Mouse (Mus musculus) limb, embryonic 11.5 days (tissue): ENCODE data around the gene Pdzrn3. TPM values are rescaled to one million over a fixed set of nuclear protein-coding genes. Genes with fewer than 3 reads are reported as not detected.

Experiments used
- ATAC-seq: fragments of 200-750 bp; cut with Nextera tagmentation; 2 replicates; pipeline ENCODE4 v1.8.0; 2017; ENCODE audit warnings: low read depth; ENCODE audit not compliant: insufficient number of reproducible peaks, low FRiP score, low TSS enrichment
- DNase-seq: peaks from one replicate; pipeline ENCODE4 v3.0.0-alpha.2; 2015; ENCODE audit warnings: low spot score
- H3K27ac ChIP-seq: fragments of 300-500 bp; sonication (generic); replicated peaks from 2 replicates; pipeline ENCODE4 v1.5.1; 2014; ENCODE audit warnings: low read depth, mild to moderate bottlenecking, low read length
- H3K27me3 ChIP-seq: fragments of 300-500 bp; sonication (generic); 2 replicates; pipeline ENCODE4 v1.6.1; 2014; ENCODE audit warnings: mild to moderate bottlenecking, low read length, mixed read lengths; ENCODE audit not compliant: control insufficient read depth, insufficient read depth
- H3K36me3 ChIP-seq: fragments of 300-500 bp; sonication (generic); 2 replicates; pipeline ENCODE4 v1.6.1; 2014; ENCODE audit warnings: mild to moderate bottlenecking, low read length, moderate library complexity, mixed read lengths; ENCODE audit not compliant: control insufficient read depth, insufficient read depth
- H3K4me1 ChIP-seq: fragments of 300-500 bp; sonication (generic); 2 replicates; pipeline ENCODE4 v1.6.1; 2014; ENCODE audit warnings: low read length, mixed read lengths; ENCODE audit not compliant: control insufficient read depth, insufficient read depth
- H3K4me2 ChIP-seq: fragments of 300-500 bp; sonication (generic); 2 replicates; pipeline ENCODE4 v1.6.1; 2014; ENCODE audit warnings: low read depth, mild to moderate bottlenecking, moderate library complexity; ENCODE audit not compliant: severe bottlenecking
- H3K4me3 ChIP-seq: fragments of 300-500 bp; sonication (generic); 2 replicates; pipeline ENCODE4 v1.5.1; 2014; ENCODE audit warnings: low read depth, low read length
- H3K9ac ChIP-seq: fragments of 300-500 bp; sonication (generic); 2 replicates; pipeline ENCODE4 v1.6.1; 2014; ENCODE audit warnings: mild to moderate bottlenecking, low read length
- H3K9me3 ChIP-seq: fragments of 300-500 bp; sonication (generic); 2 replicates; pipeline ENCODE4 v1.6.1; 2016; ENCODE audit warnings: low read length; ENCODE audit not compliant: control insufficient read depth
- WGBS: fragments of 180-500 bp; shearing (Covaris S2); extraction: QIAGEN DNeasy Blood & Tissue Kit; methylation state at CpG from one replicate; pipeline ENCODE4 v1.1.7; 2014; 5-methylcytosine and 5-hydroxymethylcytosine counted together
- polyA plus RNA-seq: library from polyadenylated mRNA; unstranded; fragments of >200 nt; fragmentation: Nextera tagmentation; extraction: Ambion mirVana; gene quantifications from 2 replicates; pipeline ENCODE4 v1.2.1, GENCODE M21; 2014

The Pdzrn3 gene
- polyA plus RNA-seq, 1 experiment from 2014 or later, result 11.1 TPM

- no peak overlapping the region for H3K9ac ChIP-seq
- no peak overlapping the region for H3K4me2 ChIP-seq
- no peaks in the 10 kb centered on the region for H3K9me3 ChIP-seq
- no peaks in the 10 kb centered on the region for H3K27me3 ChIP-seq
- H3K4me3 ChIP-seq, result no peak overlapping the region
- DNase-seq (no peak), ATAC-seq (no peak)
- H3K27ac ChIP-seq, result no peak overlapping the region
- 69% methylated on average over 14 of the region's 14 CpGs for WGBS
- no peaks in the 10 kb centered on the region for H3K4me1 ChIP-seq
- H3K36me3 ChIP-seq, result no peaks in the 10 kb centered on the region
These were observed 275.7 kb downstream of the Pdzrn3 start for GRCm38 (mm10) chr6:101101709-101102654.
